Mouse (Mus musculus) bone marrow macrophage, adult 2 months (primary cell): Measurements from ENCODE around the gene Fam118b.

Experiments used
- CTCF ChIP-seq: IDR thresholded peaks from 2 replicates; pipeline ENCODE4 v1.5.1; 2012; ENCODE audit warnings: low read depth, mild to moderate bottlenecking, low read length, moderate library complexity
- POLR2A ChIP-seq: IDR thresholded peaks from 2 replicates; pipeline ENCODE4 v1.6.1; 2012; ENCODE audit warnings: mild to moderate bottlenecking, low read depth, low read length, borderline replicate concordance

DNA sequence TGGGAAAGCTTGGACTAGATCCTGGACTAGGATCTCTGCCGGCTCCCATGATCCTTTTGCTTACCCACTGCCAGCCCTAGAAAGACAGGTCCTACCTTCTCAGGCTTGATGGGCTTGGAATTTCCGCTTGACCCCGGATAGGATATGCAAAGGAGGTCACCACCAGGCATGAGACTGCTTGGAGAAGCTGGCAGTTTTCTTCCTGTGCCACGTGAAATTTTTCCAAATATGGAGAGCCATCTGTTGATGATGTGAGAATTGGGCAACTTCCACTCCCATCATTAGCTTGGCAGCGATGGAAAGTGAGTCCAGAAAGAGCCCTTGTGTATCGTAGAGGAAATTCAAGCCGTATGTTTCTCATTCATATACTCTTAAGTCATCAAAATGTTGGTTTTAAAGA is 39.9 kb upstream of the Fam118b start:
- TF ChIP-seq POLR2A: no peak
- no peak for TF ChIP-seq CTCF
